Mouse (Mus musculus): ENCODE results near the gene Spaca4. TPM values are rescaled to one million over a fixed set of nuclear protein-coding genes. Genes with fewer than 3 reads are reported as not detected.

Spaca4 gene
- polyA plus RNA-seq, 2 experiments: not detected

GRCm38 (mm10) chr7:45689800-45690199, 35.8 kb downstream of the Spaca4 start:
- ATAC-seq (ENCODE audit: insufficient read depth) (no peak), DNase-seq (ENCODE audit: low read depth in 3 of 3, low spot score in 3 of 3) (no peak)
- no peaks in the 10 kb centered on the region for H3K4me1 ChIP-seq (replicated peaks; ENCODE audit: control insufficient read depth in 2 of 2, insufficient read depth in 2 of 2, low read length in 1 of 2)
- H3K9me3 ChIP-seq (ENCODE audit: control insufficient read depth, low read length): no peaks in the 10 kb centered on the region
- H3K36me3 ChIP-seq (replicated peaks; ENCODE audit: control insufficient read depth, insufficient read depth, low read depth): no peaks in the 10 kb centered on the region
- WGBS (ENCODE audit: insufficient replicate concordance): 28% methylated on average over 11 of the region's 11 CpGs
- H3K27ac ChIP-seq: no peak overlapping the region
- TF ChIP-seq EP300 (IDR thresholded peaks at IDR 0.05; ENCODE audit: low read depth) (no peak), CTCF (IDR thresholded peaks at IDR 0.05; ENCODE audit: low read depth) (no peak)
- H3K27me3 ChIP-seq (ENCODE audit: control insufficient read depth, insufficient read depth, low read length): no peaks in the 10 kb centered on the region
- H3K4me2 ChIP-seq (ENCODE audit: low read depth): no peak overlapping the region
- no peak overlapping the region for H3K4me3 ChIP-seq (ENCODE audit: insufficient read depth in 1 of 2, low read depth in 2 of 2, low read length in 2 of 2)
- H3K9ac ChIP-seq (replicated peaks): no peak overlapping the region

GRCm38 (mm10) chr7:45689099-45689498, 36.5 kb downstream of the Spaca4 start:
- Histone ChIP-seq H3K27ac (no peak overlapping the region), H3K36me3 (replicated peaks; ENCODE audit: control insufficient read depth, insufficient read depth, low read depth) (no peaks in the 10 kb centered on the region), H3K9ac (replicated peaks) (no peak overlapping the region), H3K9me3 (ENCODE audit: control insufficient read depth, low read length) (no peaks in the 10 kb centered on the region), H3K27me3 (ENCODE audit: control insufficient read depth, insufficient read depth, low read length) (no peaks in the 10 kb centered on the region), H3K4me1 (replicated peaks; ENCODE audit: control insufficient read depth in 2 of 2, insufficient read depth in 2 of 2, low read length in 1 of 2) (no peaks in the 10 kb centered on the region), H3K4me2 (ENCODE audit: low read depth) (no peak overlapping the region), H3K4me3 (ENCODE audit: insufficient read depth in 1 of 2, low read depth in 2 of 2, low read length in 2 of 2) (no peak overlapping the region)
- ATAC-seq (ENCODE audit: insufficient read depth): no peak
- TF ChIP-seq EP300 (IDR thresholded peaks at IDR 0.05; ENCODE audit: low read depth) (no peak), CTCF (IDR thresholded peaks at IDR 0.05; ENCODE audit: low read depth) (no peak)
- DNase-seq (ENCODE audit: low read depth in 3 of 3, low spot score in 3 of 3): no peak
- WGBS (ENCODE audit: insufficient replicate concordance): 45% methylated on average over 6 of the region's 6 CpGs

- ATAC-seq (ENCODE audit: insufficient read depth) (no peak), DNase-seq (ENCODE audit: low read depth in 3 of 3, low spot score in 3 of 3) (no peak)
- Histone ChIP-seq H3K4me2 (ENCODE audit: low read depth) (no peak overlapping the region), H3K36me3 (replicated peaks; ENCODE audit: control insufficient read depth, insufficient read depth, low read depth) (no peaks in the 10 kb centered on the region), H3K9me3 (ENCODE audit: control insufficient read depth, low read length) (no peaks in the 10 kb centered on the region), H3K4me3 (ENCODE audit: insufficient read depth in 1 of 2, low read depth in 2 of 2, low read length in 2 of 2) (no peak overlapping the region), H3K27ac (no peak overlapping the region), H3K27me3 (ENCODE audit: control insufficient read depth, insufficient read depth, low read length) (no peaks in the 10 kb centered on the region), H3K9ac (replicated peaks) (no peak overlapping the region), H3K4me1 (replicated peaks; ENCODE audit: control insufficient read depth in 2 of 2, insufficient read depth in 2 of 2, low read length in 1 of 2) (peaks cover 3 to 7% of the 10 kb centered on the region in 2 experiments; a peak in 2 of 4 replicates)
- TF ChIP-seq EP300 (IDR thresholded peaks at IDR 0.05; ENCODE audit: low read depth) (no peak), CTCF (IDR thresholded peaks at IDR 0.05; ENCODE audit: low read depth) (no peak)
- 57% methylated on average over 3 of the region's 3 CpGs for WGBS (ENCODE audit: insufficient replicate concordance)
Measured at GRCm38 (mm10) chr7:45686841-45687240, 38.8 kb downstream of the Spaca4 start.

GRCm38 (mm10) chr7:45685811-45686210, 39.8 kb downstream of the Spaca4 start:
- no peak overlapping the region for H3K4me2 ChIP-seq (ENCODE audit: low read depth)
- TF ChIP-seq CTCF (IDR thresholded peaks at IDR 0.05; ENCODE audit: low read depth) (no peak), EP300 (IDR thresholded peaks at IDR 0.05; ENCODE audit: low read depth) (no peak)
- H3K4me3 ChIP-seq (ENCODE audit: insufficient read depth in 1 of 2, low read depth in 2 of 2, low read length in 2 of 2): no peak overlapping the region
- peaks cover 3 to 10% of the 10 kb centered on the region in 2 experiments; a peak in 2 of 4 replicates for H3K4me1 ChIP-seq (replicated peaks; ENCODE audit: control insufficient read depth in 2 of 2, insufficient read depth in 2 of 2, low read length in 1 of 2)
- DNase-seq (ENCODE audit: low read depth in 3 of 3, low spot score in 3 of 3) (no peak), ATAC-seq (ENCODE audit: insufficient read depth) (no peak)
- no peak overlapping the region for H3K27ac ChIP-seq
- H3K36me3 ChIP-seq (replicated peaks; ENCODE audit: control insufficient read depth, insufficient read depth, low read depth): no peaks in the 10 kb centered on the region
- H3K27me3 ChIP-seq (ENCODE audit: control insufficient read depth, insufficient read depth, low read length): no peaks in the 10 kb centered on the region
- no peaks in the 10 kb centered on the region for H3K9me3 ChIP-seq (ENCODE audit: control insufficient read depth, low read length)
- WGBS (ENCODE audit: insufficient replicate concordance): 48% methylated on average over 10 of the region's 10 CpGs
- H3K9ac ChIP-seq (replicated peaks): no peak overlapping the region

GRCm38 (mm10) chr7:45683396-45684050, 42.1 kb downstream of the Spaca4 start, which contains the start of gene Ntn5:
TSS of gene Ntn5 (plus strand) at chr7:45684022.
- no peak within 1 kb of the TSS for H3K4me3 ChIP-seq (ENCODE audit: insufficient read depth in 1 of 2, low read depth in 2 of 2, low read length in 2 of 2)
- no peak within 1 kb of the TSS for H3K4me2 ChIP-seq (ENCODE audit: low read depth)
- no peak within 1 kb of the TSS for H3K27ac ChIP-seq
- H3K9ac ChIP-seq (replicated peaks): no peak within 1 kb of the TSS
- no peaks in the 10 kb centered on the region for H3K36me3 ChIP-seq (replicated peaks; ENCODE audit: control insufficient read depth, insufficient read depth, low read depth)
- H3K27me3 ChIP-seq (ENCODE audit: control insufficient read depth, insufficient read depth, low read length): no peaks in the 10 kb centered on the region
- no peak for ATAC-seq (ENCODE audit: insufficient read depth)
- H3K4me1 ChIP-seq (replicated peaks; ENCODE audit: control insufficient read depth in 2 of 2, insufficient read depth in 2 of 2, low read length in 1 of 2): peaks cover 3 to 10% of the 10 kb centered on the region in 2 experiments; a peak in 2 of 4 replicates
- H3K9me3 ChIP-seq (ENCODE audit: control insufficient read depth, low read length): no peaks in the 10 kb centered on the region
- no peak for TF ChIP-seq CTCF (IDR thresholded peaks at IDR 0.05; ENCODE audit: low read depth)
- TF ChIP-seq EP300 (IDR thresholded peaks at IDR 0.05; ENCODE audit: low read depth): no peak
- 66% methylated on average over 7 of the region's 7 CpGs for WGBS (ENCODE audit: insufficient replicate concordance)
- DNase-seq (ENCODE audit: low read depth in 3 of 3, low spot score in 3 of 3): no peak
